Mouse (Mus musculus) cerebellum, postnatal 4 days (tissue): ENCODE measurements around the gene Sypl2.

Experiments
- DNase-seq, 2 experiments: peaks; one replicate each; pipeline ENCODE4 v3.0.0; 2022; ENCODE audit warnings: low spot score in 2 of 2, mixed read lengths in 1 of 2

Sypl2 gene

GRCm38 (mm10) chr3:108178756-108179715 lies 47.4 kb downstream of the Sypl2 start:
- no peak for DNase-seq

- no peak for DNase-seq
Observed at GRCm38 (mm10) chr3:108174672-108175531, 51.5 kb downstream of the Sypl2 start.

- DNase-seq: no peak
Observed at GRCm38 (mm10) chr3:108169199-108169598, 57.2 kb downstream of the Sypl2 start.

GRCm38 (mm10) chr3:108167499-108167898 lies 58.9 kb downstream of the Sypl2 start:
- DNase-seq: no peak

- no peak for DNase-seq
Observed at GRCm38 (mm10) chr3:108166486-108167211, 59.8 kb downstream of the Sypl2 start.

GRCm38 (mm10) chr3:108165532-108166315 lies 60.7 kb downstream of the Sypl2 start:
- DNase-seq: no peak

- DNase-seq: peak; percentile 74 to 90
Observed at GRCm38 (mm10) chr3:108164807-108165206, 61.6 kb downstream of the Sypl2 start.

- DNase-seq: no peak
Observed at GRCm38 (mm10) chr3:108164091-108164490, 62.4 kb downstream of the Sypl2 start.
